Mouse (Mus musculus) cerebellum, adult 2 months (tissue): Measurements from ENCODE around the gene Atp7a.

Experiments used
- CTCF ChIP-seq: fragments of 200-500 bp; IDR thresholded peaks from 2 replicates; pipeline ENCODE4 v1.5.1; 2011; ENCODE audit warnings: low read depth, mild to moderate bottlenecking, control low read depth, low read length, moderate library complexity, borderline replicate concordance; ENCODE audit not compliant: insufficient read depth
- POLR2A ChIP-seq: fragments of 200-500 bp; IDR thresholded peaks from 2 replicates; pipeline ENCODE4 v1.6.1; 2011; ENCODE audit warnings: low read length, control low read depth, borderline replicate concordance; ENCODE audit not compliant: insufficient read depth

- TF ChIP-seq CTCF (no peak), POLR2A (no peak)
These were observed 95.7 kb downstream of the Atp7a start for GRCm38 (mm10) chrX:106122823-106123222.
